Mouse (Mus musculus) embryonic fibroblast, embryonic 13.5 days (primary cell): ENCODE data around the gene Cadps.

ENCODE experiments used
- CTCF ChIP-seq: IDR thresholded peaks from 2 replicates; pipeline ENCODE4 v1.5.1; 2011; ENCODE audit warnings: mild to moderate bottlenecking, control low read depth, low read length, moderate library complexity, borderline replicate concordance; ENCODE audit not compliant: insufficient read depth
- POLR2A ChIP-seq: IDR thresholded peaks from 2 replicates; pipeline ENCODE4 v1.6.1; 2011; ENCODE audit warnings: low read depth, mild to moderate bottlenecking, control low read depth, low read length, moderate library complexity

GRCm38 (mm10) chr14:12437976-12438375 lies 384.9 kb downstream of the Cadps start:
- TF ChIP-seq CTCF: no peak
- TF ChIP-seq POLR2A: no peak
